Mouse (Mus musculus) fat pad, adult 2 months (tissue): ENCODE measurements around the gene Polr2h.
"Not testable (repeated sequence)": the region's sequence is repeated elsewhere in the genome, so short reads cannot be mapped to it uniquely, and the experiment has no call there.

Experiments
- DNase-seq: peaks from one replicate; pipeline ENCODE4 v3.0.0-alpha.2; 2011; ENCODE audit warnings: low read depth, low spot score; ENCODE audit errors: extremely low read depth

Gene Polr2h

GRCm38 (mm10) chr16:20717181-20717977 lies at the start of gene Polr2h, which contains the start of gene Clcn2:
Gene Polr2h, plus strand, starts transcription at chr16:20717665.
Gene Clcn2, minus strand, starts transcription at chr16:20717746.
- peak; percentile 68 for DNase-seq

- not testable (repeated sequence) for DNase-seq
Measured at GRCm38 (mm10) chr16:20668013-20668412, 49.5 kb upstream of the Polr2h start, which contains the start of gene Eif4g1. Gene Eif4g1, plus strand, starts transcription at chr16:20668313.

- DNase-seq = no peak
Measured at GRCm38 (mm10) chr16:20670291-20670690, 47.2 kb upstream of the Polr2h start.

- DNase-seq = no peak
Measured at GRCm38 (mm10) chr16:20671886-20672285, 45.6 kb upstream of the Polr2h start.

- DNase-seq = no peak
Measured at GRCm38 (mm10) chr16:20672500-20672902, 45.0 kb upstream of the Polr2h start.

GRCm38 (mm10) chr16:20672965-20673705 lies 44.3 kb upstream of the Polr2h start:
- no peak for DNase-seq

- no peak for DNase-seq
Measured at GRCm38 (mm10) chr16:20673706-20674303, 43.7 kb upstream of the Polr2h start.

GRCm38 (mm10) chr16:20675213-20675612 lies 42.3 kb upstream of the Polr2h start:
- no peak for DNase-seq

GRCm38 (mm10) chr16:20676702-20677101 lies 40.8 kb upstream of the Polr2h start:
- no peak for DNase-seq

- DNase-seq = no peak
Measured at GRCm38 (mm10) chr16:20677380-20677779, 40.1 kb upstream of the Polr2h start.

- peak; percentile 34 for DNase-seq
Measured at GRCm38 (mm10) chr16:20677974-20678675, 39.3 kb upstream of the Polr2h start.

- DNase-seq = no peak
Measured at GRCm38 (mm10) chr16:20690774-20691173, 26.7 kb upstream of the Polr2h start.

GRCm38 (mm10) chr16:20691617-20692016 lies 25.8 kb upstream of the Polr2h start:
- DNase-seq = no peak

GRCm38 (mm10) chr16:20692241-20692965 lies 25.1 kb upstream of the Polr2h start:
- DNase-seq = no peak

- no peak for DNase-seq
Measured at GRCm38 (mm10) chr16:20693111-20693701, 24.3 kb upstream of the Polr2h start, which contains the start of gene Fam131a. Gene Fam131a, plus strand, starts transcription at chr16:20693241.

GRCm38 (mm10) chr16:20694781-20695180 lies 22.7 kb upstream of the Polr2h start:
- DNase-seq = no peak

GRCm38 (mm10) chr16:20695622-20696323 lies 21.7 kb upstream of the Polr2h start:
- no peak for DNase-seq

GRCm38 (mm10) chr16:20699266-20699665 lies 18.2 kb upstream of the Polr2h start:
- DNase-seq = no peak

- no peak for DNase-seq
Measured at GRCm38 (mm10) chr16:20700036-20700435, 17.4 kb upstream of the Polr2h start.
